Mouse (Mus musculus): ENCODE measurements around the gene Arhgdib.

Gene Arhgdib

DNA sequence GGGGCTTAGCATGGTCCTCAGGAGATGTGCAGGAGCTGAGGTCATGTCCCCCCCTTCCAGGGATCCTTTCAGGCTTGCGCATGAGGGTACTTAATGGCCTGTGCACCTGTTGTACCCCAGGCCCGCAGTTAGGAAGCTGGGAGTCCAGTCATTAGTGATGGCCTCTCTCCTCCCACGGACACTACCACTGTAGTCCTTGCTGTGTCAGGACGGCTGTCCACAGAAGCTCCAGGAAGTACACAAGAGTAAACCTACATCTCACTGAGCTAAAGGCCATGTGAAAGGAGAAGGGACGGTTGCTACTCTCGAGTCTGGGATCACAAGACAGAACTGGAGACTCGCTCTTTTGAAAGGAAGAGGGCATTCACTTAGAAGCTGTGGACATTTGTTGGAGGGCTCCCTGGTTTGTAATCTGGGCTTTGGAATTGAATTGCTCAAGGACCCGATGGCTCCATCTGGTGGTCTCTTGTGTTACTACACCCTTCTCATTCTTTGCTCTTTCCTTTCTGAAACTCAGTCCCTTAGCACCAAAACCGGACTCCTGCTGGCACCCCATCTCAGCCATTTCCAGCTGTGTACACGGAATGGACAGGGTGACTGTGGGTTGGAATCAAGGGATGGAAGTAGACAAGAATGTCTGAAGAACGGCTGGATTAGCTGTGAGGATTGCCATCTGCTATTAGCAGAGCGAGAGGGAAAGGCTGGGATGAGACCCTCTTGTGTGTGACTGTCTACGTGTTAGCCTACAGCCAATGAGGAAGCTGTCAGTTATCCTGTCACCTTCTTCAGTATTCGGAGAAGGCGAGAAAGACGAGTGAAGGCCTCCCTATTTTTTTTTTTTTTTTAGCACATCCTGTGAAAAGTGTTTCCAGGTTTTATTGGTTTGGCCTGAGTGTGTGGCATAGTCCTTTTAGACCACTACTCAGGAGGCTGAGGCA, 21.1 kb downstream of the Arhgdib start:
- peak; percentile 83 for DNase-seq (ENCODE audit: low spot score)

DNA sequence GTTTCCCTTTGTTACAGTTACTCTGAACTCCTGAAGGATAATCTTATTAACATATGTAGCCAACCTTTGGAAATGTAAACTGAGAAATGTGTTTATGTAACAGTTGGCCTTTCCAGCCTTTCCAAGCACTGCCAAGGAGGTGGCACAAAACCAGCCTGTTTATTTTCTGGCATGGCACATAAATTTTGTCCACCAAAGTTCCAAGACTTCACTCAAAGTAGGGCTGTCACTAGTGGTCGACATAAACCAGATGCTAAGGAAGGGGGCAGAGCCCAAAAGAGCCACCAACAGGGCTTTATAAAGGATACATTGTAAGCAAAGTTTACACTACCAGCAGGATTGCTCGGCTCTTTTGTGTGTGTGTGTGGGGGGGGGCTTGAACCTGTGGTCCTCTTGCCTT, 23.8 kb downstream of the Arhgdib start:
- DNase-seq (ENCODE audit: low spot score): no peak

- no peak for DNase-seq (ENCODE audit: low spot score)
These were observed 25.8 kb downstream of the Arhgdib start for GRCm38 (mm10) chr6:136915721-136916395.

- DNase-seq (ENCODE audit: low spot score): no peak
These were observed 27.5 kb downstream of the Arhgdib start for GRCm38 (mm10) chr6:136914234-136914633.

DNA sequence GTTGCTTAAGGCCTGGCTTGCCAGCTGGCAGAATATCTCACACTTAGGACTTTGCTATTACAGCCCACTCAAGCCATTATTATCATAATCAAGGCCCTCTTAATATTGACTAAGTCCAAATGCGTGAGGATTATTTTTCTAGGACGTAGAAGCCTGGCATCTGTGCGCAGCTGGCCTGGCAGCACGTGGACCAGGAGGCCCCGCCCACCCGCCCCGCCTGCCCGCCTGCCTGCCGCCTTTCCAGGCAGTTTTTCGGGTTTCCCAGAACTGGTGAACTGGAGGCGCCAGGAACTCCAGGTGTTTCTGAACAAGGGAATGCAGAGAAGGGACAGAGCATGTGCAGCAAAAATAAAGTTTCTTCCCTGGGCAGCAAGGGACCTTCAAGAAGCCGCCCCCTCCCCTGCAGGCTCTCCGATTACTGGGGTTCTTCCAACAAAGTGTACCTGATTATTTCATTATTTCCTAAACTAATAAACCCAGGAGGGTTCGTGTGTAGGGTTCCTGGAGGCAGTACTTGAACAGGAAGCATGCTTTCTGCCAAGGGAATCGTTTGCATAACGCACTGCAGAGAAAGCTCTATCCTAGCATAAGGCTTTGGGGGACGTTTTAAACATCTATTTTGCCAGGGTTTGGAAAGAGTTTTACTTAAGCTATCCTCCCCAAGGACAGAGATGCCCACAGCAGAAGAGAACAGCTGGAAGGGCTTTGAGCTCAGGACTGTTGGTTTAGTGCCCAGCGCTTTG, 28.1 kb downstream of the Arhgdib start:
- peak; percentile 54 for DNase-seq (ENCODE audit: low spot score)

DNA sequence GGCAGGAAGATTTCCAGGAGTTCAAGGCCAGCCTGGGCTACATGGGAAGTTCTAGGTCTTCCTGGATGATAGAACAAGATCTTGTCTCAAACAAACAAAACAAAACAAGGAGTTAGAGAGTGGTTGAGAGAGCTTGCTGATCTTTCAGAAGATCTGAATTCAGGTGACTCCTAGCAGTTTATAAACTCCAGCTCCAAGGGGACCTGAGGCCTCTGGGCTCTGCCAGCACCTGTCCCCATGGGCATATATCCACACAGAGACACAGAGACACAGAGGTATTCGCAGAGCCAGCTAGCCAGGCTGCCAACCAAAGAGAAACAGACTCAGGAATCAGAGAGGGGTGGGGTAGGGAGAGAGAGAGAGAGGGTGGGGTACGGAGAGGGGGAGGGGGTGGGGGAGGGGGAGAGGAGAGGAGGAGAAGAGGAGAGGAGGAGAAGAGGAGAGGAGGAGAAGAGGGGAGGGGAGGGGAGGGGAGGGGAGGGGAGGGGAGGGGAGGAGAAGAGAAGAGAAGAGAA, 28.9 kb downstream of the Arhgdib start:
- DNase-seq (ENCODE audit: low spot score): no peak

DNA sequence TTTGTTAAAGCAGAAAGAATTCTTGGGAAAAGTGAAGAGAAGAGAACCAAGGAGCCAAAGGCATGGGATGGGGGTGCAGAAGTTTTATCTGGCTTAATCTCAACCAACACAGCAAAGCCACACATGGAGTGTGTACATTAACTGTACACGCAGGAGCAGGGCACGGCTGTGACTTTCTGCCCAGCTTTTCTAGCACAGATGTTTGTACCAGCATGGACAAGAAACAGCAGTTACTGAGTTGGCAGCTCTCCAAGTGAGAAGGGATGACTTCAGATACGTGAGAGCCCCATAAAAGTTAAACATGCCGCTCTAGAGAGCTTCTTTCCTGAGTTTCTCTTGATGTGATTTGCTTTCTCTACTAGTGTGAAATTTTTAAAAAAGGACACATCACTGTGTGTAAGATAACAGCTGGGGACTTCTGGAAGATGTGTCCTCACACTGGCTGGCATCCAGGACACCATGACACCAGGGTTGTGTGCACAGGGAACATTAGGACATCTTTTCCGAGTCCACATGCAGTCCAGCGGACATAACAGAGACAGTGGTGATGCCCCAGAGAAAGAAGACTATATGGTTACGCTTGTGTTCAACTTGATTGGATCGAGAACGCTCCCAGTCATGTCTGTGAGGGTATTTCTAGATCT, 31.3 kb downstream of the Arhgdib start:
- DNase-seq (ENCODE audit: low spot score): peak; percentile 60

- DNase-seq (ENCODE audit: low spot score): no peak
These were observed 34.8 kb downstream of the Arhgdib start for GRCm38 (mm10) chr6:136906937-136907293.

GRCm38 (mm10) chr6:136906283-136906936, 35.3 kb downstream of the Arhgdib start:
- DNase-seq (ENCODE audit: low spot score): no peak

DNA sequence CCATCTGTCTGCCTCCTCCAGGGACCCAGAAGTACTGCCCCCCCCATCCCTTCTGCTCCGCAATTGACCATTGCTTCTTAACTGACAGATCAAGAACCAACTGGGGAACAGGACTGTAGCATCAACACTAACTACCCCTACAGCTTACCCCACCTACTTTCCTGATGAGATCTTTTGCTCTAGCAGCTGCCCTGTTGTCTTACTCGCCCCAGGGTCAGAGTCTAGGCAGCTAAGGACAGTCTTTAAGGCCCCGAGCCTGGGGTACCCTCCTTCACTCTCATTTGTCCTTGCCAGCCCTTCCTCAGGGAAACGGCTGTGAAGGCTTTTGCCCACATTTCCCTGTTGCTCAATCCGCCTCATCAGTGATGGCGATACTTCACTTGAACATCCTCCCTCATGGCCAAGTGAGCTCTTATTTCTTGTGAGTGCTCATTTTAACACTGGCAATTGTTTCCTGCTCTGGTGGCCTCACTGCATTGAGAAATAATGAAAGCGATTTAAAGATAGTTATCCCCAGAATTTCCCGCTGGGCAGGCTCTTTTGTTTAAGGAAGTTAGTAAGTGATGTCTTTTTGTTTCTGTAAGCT, 37.7 kb downstream of the Arhgdib start:
- DNase-seq (ENCODE audit: low spot score): no peak

DNA sequence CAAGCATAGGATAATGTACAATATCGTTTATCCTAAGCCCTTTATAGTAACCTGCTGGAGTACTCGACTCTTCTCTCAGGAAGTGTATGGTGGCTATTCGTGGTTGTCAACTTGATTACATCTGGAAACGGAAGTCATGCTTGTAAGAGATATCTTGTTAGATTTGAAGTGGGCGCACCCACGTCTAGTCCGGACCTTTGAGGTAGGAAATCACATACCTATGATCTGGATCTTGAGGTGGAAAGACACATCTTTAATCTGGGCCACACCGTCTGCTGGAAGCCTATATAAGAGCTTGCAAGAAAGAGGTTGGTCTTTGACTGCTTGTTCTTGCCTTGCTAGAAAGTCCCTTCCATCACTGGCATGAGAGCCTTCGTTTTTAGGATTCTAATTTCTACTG, 39.2 kb downstream of the Arhgdib start:
- DNase-seq (ENCODE audit: low spot score): no peak

DNA sequence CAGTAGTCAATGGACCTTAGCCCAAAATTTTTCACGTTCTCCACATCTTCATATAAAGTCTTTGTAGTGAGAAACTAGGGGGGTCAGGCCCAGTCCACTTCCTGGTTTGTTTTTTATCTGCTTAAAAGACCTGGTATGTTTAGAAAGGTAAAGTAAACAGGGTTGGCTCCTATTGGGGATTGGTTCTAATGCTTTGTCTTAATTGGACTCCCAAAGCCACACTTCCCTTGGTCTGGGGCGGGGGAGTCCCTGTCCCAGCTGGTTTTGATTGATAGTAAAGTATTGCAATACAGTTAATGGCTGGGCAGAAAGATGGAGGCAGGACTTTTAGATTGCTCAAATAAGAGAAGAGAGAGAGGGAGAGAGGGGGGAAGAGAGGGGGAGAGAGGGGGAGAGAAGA, 40.7 kb downstream of the Arhgdib start:
- no peak for DNase-seq (ENCODE audit: low spot score)

GRCm38 (mm10) chr6:136900369-136901009, 41.2 kb downstream of the Arhgdib start:
- DNase-seq (ENCODE audit: low spot score): no peak

DNA sequence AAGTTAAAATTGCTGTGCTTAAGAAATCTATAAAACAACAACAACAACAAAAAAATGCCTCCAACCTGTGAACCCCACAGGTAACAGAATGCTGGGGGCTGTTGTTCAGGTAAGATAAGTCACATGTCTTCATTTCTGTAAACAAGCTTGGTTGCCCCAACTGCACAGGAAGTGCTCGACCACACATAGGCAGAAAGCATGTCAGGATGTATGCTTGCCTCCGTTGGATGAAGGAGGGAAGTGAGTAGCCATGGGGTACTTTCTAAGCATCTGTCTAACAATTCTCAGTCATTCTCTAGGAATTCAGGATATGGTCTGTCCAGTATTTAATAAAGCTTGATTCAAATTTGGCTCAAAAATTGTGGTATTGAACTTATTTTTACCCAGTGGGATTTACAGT, 42.7 kb downstream of the Arhgdib start:
- DNase-seq (ENCODE audit: low spot score): no peak

- peak; percentile 27 for DNase-seq (ENCODE audit: low spot score)
These were observed 43.5 kb downstream of the Arhgdib start for GRCm38 (mm10) chr6:136898222-136898621.

DNA sequence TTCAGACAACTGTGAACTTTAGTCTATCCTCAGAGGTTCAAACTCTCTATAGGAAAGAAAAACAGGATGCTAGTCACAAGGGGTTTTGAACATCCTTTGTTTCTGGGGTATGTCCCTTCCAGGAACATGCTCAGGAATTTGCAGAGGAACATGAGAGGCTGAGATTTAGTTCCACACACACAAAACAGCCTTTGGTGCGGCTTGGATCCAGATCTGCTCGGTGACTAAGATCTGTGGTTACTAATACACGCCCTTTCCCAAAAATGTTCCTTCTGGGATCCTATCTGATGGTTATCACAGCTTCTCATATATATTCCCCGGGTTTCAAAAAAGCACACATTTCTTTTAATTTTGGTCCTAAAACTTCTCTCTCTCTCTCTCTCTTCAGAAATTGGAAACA, 43.9 kb downstream of the Arhgdib start:
- DNase-seq (ENCODE audit: low spot score): peak; percentile 43

- peak; percentile 37 for DNase-seq (ENCODE audit: low spot score)
These were observed 47.0 kb downstream of the Arhgdib start for GRCm38 (mm10) chr6:136894532-136895339.

- DNase-seq (ENCODE audit: low spot score): no peak
These were observed 49.7 kb downstream of the Arhgdib start for GRCm38 (mm10) chr6:136892002-136892401.

DNA sequence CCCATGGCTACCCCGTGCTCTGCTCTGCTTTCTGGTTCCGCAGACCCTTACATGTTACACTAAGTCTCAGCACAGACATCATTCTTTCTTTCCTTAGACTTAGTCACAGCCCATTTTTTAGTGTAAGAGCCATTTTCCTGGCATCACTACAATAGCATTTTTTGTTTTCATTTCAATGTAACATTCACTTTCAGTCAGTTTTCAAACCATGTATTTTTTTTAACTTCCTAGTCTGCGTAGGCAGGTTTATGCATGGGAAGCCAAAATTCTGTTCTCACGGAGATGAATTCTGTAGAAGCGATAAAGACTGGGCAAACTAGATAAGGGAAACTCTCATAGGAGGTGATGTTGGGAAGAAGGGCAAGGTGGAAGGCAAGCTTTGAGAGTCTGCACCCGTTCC, 52.1 kb downstream of the Arhgdib start:
- DNase-seq (ENCODE audit: low spot score): no peak

- DNase-seq (ENCODE audit: low spot score): no peak
These were observed 52.6 kb downstream of the Arhgdib start for GRCm38 (mm10) chr6:136889067-136889466.

Measured in urinary bladder, postnatal 14 days (tissue).